Mouse (Mus musculus) thymus, postnatal 10 days (tissue): Measurements from ENCODE around the gene Evx1.

ENCODE experiments used
- DNase-seq, 2 experiments: peaks; one replicate each; pipeline ENCODE4 v3.0.0; 2021; ENCODE audit warnings: low spot score in 2 of 2

The Evx1 gene

GRCm38 (mm10) chr6:52291021-52291860 is 22.1 kb upstream of the Evx1 start:
- no peak for DNase-seq

DNA sequence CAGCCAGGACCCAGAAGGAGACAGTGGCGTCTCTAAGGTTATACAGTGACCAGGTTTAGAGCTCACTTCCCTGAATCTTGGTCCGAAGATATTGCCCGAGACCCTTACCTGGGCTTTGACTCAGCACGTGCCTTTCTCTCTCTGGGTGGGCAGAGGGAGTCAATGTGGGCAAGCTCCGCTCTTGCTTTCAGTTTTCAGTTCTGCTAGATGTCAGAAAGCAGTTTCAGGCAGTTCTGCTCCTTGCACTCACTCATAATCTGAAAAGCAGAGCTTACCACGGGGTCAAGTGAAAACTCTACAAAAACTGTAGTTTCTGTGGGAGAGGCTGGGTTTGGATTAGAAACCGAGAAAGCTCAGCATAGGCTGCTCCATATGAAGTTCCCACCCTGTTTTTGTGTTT is 21.0 kb upstream of the Evx1 start:
- DNase-seq = no peak

DNA sequence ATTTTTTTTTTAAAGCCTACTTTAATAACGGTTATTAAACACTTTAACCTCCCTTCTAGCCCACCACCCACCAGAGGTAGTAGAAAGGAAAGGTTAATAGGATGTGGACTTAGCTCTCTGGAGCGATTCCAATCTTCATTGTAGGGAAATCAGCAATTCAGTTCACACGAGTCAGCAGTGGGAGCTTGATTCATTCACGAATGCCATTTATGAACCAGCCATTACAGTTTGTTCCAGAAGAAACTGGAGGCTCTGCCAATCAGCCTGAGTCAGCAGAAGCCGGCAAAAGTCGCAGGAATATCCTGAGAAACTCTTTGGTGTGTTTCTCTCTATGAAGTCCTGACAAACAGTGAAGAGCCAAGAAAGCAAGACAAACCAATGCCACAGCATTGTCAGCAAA is 18.7 kb upstream of the Evx1 start:
- no peak for DNase-seq

- DNase-seq = no peak
Measured at GRCm38 (mm10) chr6:52298511-52298910, 14.8 kb upstream of the Evx1 start.

- no peak for DNase-seq
Measured at GRCm38 (mm10) chr6:52300806-52301205, 12.5 kb upstream of the Evx1 start.

DNA sequence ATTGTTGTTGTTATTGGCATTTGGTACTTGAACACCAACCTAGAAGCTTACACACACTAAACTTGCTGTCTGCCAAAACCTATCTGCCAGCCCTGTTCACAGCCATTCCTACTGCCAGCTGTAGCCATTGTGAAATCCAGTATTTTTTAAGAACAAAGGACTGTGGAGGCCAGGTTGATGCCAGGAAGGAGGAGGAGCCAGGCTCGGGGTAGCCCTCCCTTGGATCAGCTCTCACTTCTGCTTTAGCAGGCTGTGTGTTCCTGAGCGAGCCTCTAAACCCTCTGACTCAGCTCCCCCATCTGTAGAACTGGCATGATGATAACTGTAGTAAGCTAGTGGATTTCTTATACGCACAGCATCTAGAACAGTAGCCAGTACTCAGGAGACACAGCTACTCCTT is 9.9 kb upstream of the Evx1 start:
- no peak for DNase-seq

GRCm38 (mm10) chr6:52305877-52306389 is 7.4 kb upstream of the Evx1 start:
- DNase-seq = peak; percentile 41 to 62

DNA sequence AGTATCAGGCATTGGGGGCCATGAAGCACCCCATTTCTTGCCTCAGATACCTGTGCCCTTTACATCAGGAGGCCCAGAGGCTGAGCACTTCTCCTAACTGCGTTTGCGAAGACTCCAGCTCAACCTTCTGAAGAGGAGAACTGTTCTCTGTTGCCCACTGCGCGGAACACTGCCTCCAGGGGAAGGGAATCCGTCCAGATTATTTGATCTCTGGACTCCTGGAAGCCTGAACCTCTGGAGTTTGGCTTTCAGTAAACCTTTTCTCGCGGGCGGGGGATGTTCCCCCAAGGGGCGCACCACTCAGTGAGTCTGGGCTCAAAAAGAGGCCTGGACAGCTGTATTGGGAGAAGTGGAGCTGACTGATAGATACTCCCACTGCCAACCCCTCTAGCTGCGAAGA is 3.5 kb upstream of the Evx1 start:
- DNase-seq = no peak

DNA sequence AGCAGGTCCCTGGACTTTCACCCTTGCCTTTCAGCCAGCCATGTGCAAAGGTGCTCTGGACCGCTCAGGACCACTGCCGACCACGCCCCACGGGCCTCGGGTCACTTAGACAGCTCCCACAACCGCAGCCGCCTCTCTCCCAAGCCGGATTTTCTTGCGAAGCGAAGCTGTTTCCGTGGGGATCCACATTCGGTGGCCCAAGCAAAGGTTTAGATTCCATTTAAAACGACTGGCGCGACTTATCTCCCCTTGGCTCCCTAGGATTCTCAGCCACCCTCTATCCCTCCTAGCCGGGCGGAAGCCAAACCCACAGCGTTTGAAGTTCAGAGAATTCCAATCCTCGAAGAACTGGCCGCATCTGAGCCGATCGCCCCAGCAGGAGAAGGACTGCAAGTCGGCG is 2.9 kb upstream of the Evx1 start:
- DNase-seq = no peak

DNA sequence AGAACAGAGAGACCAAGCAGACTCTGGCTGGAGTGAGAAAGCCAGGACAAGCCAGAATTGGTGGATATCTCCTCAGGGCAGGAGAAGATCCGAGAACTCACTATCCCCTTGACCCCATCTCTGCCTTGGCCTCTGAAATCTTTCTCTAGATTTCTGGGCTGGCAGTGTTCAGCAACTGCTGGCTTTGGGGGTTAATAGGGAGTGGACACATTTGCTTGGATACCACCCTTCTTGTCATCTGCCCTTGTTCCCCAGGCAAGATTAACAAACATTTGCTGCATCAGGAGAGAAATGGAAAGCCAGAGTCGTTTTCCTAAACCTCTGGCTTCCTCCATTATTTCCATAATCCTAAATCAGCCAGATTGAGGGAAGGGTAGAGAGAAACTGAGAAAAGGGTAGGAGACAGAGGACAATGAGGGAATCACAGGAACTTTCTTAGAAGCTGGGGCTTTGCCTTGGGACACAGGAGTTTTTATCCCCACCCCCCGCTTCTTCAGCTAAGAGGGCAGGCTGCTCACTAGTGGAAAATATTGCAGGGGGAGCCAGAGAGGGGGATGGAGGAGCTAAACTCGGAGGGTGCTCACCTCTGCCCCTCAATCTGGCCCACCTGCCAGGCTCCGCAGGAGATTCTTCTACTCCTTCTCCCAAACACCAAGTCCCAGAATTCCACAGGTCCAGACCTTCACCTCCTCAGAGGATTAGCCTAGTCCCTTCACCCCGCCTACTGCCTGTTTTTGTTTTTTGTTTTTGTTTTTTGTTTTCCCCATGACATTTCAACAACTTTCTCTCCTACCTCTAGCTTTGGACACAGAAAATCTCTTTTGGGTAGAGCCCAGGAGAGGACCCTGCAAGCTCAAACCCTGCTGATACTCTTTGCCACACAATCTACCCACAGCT is 1.4 kb upstream of the Evx1 start:
- DNase-seq = no peak

- no peak for DNase-seq
Measured at GRCm38 (mm10) chr6:52312558-52312915, 761 bp upstream of the Evx1 start.

DNA sequence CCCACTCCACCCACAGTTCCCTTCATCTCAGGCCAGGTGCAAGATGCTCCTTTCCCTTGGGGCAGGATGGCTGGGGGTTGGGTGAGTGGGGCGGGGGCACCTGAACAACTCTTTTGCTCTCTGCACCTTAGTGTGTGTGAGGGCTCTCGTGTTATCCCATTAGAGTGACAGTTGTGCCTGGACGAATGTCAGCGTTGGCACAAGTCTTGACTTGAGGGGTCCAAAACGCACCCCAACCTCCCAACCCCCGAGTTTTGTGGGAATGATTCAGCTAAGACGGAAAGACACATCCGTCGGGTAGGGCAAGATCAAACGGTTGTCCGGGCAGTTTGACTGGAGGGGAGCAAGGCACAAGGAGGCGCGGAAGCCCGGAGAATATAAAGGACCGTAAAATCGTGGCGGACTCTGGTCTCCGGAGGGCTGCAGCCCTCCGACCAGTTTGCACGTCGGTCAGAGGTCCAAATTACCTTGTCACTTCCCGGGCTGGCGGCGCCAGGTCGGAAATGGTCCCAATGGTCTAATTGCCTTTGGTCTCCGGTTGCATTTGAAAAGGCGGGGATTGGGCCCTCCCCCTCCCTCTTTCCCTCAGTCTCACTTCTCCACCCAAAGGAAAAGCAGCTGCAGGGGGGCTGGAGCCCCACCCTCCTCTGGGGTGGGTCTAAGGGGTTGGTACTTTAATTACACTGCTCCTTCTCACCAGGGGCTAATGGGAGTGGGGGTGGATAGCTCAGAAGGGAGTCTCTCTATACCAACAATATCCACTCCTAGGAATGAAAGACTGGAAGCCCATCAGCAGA is 1.2 kb downstream of the Evx1 start:
- DNase-seq = no peak

DNA sequence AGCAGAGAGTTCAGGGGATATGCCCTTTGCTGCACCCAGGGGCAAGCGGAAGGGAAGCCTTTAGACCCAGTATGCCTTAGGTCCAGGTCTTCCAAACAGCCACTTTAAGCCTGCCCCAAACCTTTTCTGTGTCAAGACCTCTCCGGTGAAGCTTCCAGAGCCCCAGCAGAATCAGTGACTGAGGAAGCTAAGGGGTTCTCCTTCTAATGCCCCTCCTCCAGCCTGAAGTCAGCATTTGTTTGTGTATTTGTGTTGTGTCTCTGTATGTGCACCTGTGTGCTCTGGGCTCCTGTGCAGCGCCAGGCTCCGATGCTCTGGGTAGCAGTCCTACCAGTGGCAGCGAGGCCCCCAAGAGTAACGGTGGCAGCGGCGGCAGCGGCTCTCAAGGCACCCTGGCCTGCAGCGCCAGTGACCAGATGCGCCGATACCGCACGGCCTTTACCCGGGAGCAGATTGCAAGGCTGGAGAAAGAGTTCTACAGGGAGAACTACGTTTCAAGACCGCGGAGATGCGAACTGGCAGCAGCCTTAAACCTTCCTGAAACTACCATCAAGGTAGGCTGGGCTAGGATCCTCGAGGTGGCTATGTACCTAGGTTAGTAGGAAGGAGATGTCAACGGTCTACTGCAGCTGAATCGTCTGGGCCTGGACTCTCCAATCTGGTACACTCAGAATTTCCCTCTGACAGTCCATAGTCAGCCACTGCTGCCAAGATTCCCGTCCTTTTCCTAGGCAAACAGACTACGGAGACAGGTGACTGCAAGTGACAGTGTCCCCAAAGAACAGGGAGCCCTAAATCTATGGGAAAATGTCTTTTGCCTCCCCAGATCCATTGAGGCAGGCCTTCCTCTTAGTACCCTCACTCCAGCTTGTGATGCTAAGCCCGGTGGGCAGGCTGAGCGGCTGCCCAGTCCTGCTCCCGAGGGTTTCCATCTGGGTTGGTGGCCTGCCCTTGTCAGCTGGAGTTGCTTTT is 2.4 kb downstream of the Evx1 start:
- no peak for DNase-seq

DNA sequence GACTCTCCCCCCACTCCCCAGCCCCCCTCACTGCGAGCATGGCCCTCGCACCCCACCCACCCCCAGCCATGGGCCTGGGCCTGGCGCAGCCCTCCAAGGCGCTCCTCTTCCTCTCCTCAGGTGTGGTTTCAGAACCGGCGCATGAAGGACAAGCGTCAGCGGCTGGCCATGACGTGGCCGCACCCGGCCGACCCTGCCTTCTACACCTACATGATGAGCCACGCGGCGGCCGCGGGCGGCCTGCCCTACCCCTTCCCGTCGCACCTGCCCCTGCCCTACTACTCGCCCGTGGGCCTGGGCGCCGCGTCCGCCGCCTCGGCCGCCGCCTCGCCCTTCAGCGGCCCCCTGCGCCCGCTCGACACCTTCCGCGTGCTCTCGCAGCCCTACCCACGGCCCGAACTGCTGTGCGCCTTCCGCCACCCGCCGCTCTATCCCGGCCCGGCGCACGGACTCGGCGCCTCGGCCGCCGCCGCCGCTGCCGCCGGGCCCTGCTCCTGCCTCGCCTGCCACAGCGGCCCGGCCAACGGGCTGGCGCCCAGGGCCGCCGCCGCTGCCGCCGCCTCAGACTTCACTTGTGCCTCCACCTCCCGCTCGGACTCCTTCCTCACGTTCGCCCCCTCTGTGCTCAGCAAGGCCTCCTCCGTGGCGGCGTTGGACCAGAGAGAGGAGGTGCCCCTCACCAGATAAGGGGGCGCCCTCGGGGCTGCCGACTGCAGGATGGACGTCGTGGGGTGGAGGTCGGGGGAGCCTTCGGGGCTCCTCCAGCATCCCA is 3.3 kb downstream of the Evx1 start:
- no peak for DNase-seq

DNA sequence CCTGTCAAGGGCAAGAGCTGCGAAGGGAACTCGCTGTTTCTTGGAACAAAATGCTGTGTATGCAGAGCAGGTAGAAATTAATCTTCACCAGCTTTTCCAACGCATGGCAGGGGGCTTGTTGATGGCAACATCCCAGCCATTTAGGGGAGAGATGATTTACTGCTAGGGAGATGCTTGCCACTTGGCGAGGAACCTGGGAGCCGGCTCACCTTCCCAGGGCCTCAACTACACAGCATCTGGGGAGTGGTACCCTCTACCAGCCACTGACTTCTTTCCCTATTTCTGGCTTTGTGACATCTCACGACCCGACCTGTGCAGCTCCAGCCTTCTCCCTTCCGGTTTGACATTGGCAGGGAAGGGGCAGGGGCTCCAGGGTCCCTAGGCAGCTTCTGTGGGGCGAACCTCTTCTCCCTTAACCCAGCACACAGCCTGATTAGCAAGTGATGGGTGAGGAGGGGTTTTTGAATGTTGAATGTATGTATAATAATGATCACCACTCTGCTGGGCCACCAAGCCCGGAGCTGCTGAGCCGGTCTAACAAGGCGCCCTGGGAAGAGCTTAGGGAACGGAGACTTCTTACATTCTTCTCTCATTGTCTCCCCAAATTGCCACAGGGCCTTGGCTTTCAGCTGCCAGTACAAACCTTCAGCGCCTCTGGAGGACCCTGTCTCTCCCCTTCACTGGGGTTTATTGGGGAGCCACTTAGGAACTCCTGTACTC is 4.3 kb downstream of the Evx1 start:
- no peak for DNase-seq

GRCm38 (mm10) chr6:52318271-52318670 is 5.0 kb downstream of the Evx1 start:
- no peak for DNase-seq

DNA sequence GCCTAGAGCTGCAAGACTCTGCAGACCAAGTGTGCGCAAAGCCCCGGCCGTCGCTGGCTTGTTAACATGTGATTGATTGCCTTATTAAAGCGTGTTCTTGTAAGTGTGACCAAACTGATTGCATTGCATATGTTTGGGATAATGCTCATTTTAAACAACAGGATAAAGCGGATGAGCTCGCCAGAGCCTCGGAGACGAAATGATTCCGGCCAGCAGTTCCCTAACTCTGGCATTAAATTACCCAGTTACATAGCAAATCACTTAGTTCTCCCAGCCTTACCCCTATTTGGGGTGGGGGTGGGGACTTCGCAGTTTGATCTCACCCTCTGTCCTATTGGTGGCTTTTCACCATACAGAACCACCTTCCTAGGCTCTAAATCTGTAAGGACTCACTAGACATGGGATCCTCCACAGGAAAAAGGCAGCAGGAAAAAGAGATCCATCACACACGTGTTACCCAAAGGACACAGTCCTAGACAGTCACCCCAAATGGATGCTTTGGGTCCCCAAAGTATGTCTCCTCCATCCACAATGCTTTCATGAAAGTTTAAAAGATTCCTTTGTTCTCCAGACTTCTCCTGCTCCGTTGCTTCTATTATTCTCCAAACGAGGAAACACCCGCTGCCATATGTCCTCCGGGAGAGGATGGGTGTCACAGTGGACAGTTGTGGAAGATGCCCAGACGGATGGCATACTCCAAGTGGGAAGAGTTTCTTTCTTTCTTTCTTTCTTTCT is 6.8 kb downstream of the Evx1 start:
- no peak for DNase-seq

DNA sequence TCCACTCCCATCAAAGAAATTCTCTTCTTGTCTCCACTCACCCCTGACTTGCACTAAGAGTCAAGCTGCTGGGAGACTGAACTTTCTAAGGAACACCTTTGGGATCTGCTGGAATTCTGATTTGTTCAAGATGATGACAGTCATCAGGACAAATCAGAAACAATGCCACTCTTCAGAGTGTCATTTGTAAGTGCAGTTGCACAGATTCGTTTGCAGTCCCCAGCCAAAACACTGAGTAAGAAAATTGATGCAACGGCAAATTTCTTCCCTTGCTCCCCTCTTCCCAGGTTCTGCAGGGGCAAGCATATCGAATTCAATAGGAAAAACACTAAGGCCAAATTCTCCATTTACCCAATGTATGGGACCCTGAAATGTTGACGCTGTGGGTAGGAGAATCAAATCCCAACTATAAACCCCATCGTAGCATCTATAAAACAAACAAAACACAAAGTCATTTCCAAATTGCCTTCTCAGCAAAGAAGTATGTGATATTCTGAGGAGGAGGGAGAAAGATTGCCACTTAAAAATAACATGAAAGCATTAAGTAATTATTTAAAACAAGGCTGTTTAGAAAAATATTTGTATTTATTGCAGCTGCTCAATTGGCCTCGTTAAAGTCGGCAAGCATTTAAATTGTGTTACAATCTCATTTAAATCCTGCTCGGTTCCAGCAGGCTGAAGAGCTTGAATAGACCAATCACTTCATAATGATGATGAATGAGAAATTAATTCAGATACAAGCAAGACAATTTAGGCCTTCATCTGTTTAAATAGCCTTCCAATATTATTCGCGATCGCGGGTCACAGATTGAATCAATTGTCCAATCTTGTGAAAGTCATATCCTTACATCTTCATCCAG is 7.9 kb downstream of the Evx1 start:
- no peak for DNase-seq
